Mouse (Mus musculus): ENCODE measurements around the gene Slc45a3.

GRCm38 (mm10) chr1:132032172-132032571 lies 69.4 kb downstream of the Slc45a3 start:
- TF ChIP-seq CTCF (IDR thresholded peaks at IDR 0.05; ENCODE audit: control insufficient read depth, insufficient read depth, insufficient replicate concordance, low read depth, low read length), result no peak
- TF ChIP-seq POLR2A (IDR thresholded peaks at IDR 0.05; ENCODE audit: control insufficient read depth, low read depth, low read length), result no peak
